Mouse (Mus musculus) testis, adult 2 months (tissue): ENCODE data around the gene P2rx7.

ENCODE experiments used
- CTCF ChIP-seq: fragments of 200-500 bp; IDR thresholded peaks from 2 replicates; pipeline ENCODE4 v1.5.1; 2012; ENCODE audit warnings: low read depth, mild to moderate bottlenecking, inconsistent platforms, low read length, moderate library complexity; ENCODE audit not compliant: control insufficient read depth, insufficient read depth, insufficient replicate concordance
- POLR2A ChIP-seq: fragments of 200-500 bp; IDR thresholded peaks from 2 replicates; pipeline ENCODE4 v1.6.1; 2012; ENCODE audit warnings: low read depth, mild to moderate bottlenecking, inconsistent platforms, low read length, moderate library complexity; ENCODE audit not compliant: control insufficient read depth

DNA sequence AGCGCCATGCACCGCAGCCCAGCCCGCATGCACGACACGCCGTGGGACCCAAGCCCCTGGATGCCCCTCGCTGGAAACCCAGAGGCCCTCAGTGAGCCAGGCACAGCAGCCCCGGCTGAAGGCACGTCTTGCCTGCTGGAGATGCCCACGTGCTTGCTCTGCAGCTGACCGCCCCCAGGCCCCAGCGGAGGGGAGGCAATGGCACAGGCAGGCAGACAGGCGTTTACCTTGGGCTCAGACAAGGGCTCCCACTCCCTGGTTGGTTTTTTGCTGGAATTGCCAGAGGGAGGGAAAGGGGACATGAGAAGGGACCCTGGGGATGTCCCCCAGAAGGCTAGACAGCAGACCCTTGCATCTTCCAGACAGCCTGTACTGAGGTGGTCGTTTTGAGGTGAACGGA, 93.0 kb downstream of the P2rx7 start:
- TF ChIP-seq CTCF (no peak), POLR2A (no peak)
